Mouse (Mus musculus) fibroblast of lung, adult 2 months (primary cell): ENCODE data around the gene Syt8.
A peak's percentile ranks its signal among the peaks of the same experiment; 100 is the strongest.

Source experiments
- DNase-seq: peaks from one replicate; pipeline ENCODE4 v3.0.0-alpha.2; 2011; ENCODE audit warnings: low read depth

Gene Syt8

DNA sequence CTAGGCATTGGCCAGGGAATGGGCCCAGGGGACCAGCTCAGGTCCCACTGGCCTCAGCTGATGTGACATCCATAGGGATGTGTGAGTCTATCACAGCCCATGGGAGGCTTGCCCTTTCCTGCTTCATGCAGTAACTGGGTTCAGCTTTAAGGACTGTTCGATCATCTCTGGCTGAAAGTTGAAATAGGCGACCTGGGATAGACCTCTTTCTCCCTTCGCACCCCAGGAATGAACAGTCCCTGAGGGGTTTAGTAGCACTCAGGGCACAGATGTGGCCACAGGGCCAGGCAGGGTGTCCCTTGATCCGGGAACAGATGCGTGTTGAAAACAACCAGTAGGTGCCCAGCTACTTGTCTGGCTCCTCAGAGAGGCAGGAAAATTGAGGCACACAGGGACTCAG, 41.6 kb downstream of the Syt8 start:
- no peak for DNase-seq

- DNase-seq = peak; percentile 64
Measured at GRCm38 (mm10) chr7:142476795-142477452, 42.3 kb downstream of the Syt8 start.

DNA sequence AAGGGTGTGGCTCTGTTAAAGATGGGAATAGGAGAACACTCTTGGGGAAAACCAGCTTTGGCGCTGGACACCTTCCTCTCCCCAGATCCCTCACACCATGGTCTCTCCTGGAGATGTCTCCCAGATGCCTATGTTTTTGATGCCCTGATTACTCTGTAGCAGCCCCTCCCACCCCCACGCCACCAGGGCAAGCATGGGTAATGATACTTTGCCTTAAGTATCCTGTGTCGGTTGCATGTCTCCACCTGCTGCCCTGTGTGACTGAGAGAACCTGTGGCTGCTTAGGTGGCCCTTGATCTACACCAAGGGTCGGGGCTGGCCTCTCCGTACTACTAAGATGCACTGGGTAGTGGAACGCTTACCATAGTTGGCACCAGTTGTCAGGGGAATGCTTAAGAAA, 43.4 kb downstream of the Syt8 start:
- no peak for DNase-seq

DNA sequence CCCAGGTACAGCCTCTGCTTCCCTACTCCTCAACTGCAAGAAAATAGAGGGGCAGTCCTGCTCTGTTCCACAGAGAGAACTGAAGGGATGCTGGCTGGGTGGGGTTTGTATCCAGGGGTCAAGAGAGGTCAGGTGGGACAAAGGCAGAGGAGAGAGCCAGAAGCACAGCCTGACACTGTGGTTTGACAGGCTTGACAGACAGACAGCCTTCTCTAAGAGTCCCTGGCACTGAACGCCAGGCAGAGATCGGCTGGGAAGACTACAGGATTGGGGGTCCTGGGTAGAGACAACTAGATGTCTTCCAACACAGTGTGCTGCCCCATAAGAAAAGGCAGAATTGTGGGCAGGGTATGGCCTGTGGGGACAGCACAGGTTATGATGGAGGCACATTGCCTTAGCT, 43.9 kb downstream of the Syt8 start:
- no peak for DNase-seq

- DNase-seq = no peak
Measured at GRCm38 (mm10) chr7:142479307-142479706, 44.7 kb downstream of the Syt8 start.

GRCm38 (mm10) chr7:142479886-142480285, 45.2 kb downstream of the Syt8 start:
- DNase-seq = no peak

DNA sequence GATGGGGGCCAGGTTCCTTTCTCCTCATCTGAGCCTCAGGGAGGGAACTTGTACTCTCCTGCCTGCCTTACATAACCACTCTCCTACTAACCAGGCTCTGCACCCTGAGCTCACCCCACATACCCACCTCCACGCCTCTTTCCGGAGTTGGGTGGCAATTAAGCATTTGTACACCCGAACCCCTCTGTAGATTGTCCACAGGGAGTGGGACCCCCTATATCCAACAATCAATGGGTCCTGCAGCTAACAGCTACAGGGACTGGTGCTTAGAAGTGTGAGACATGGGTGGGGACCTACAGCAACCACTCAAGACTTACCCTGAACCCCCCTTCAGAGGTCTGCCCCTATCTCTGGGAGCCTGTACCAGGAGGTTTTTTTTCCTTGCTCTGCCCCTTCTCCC, 46.0 kb downstream of the Syt8 start:
- DNase-seq = no peak

DNA sequence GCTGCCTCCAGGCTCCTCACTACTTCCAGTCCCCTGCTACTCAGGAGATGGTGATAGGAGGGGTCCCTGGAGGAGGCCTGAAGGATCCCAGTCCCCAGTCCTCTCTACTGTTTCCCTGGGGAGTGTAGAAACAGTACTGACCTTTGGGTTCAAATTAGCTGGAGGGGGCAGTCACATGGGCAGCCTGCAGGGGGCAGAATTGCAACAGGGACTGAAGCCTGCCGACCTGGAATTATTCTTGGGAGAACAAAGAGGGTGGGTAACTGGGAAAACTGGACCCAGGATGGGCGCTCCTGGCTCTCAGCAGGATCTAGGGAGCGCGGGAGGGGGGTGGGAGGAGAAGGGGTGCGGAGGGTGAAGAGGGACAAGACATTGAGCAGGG, 46.5 kb downstream of the Syt8 start:
- DNase-seq = no peak

GRCm38 (mm10) chr7:142481568-142482255, 47.1 kb downstream of the Syt8 start:
- DNase-seq = peak; percentile 69

DNA sequence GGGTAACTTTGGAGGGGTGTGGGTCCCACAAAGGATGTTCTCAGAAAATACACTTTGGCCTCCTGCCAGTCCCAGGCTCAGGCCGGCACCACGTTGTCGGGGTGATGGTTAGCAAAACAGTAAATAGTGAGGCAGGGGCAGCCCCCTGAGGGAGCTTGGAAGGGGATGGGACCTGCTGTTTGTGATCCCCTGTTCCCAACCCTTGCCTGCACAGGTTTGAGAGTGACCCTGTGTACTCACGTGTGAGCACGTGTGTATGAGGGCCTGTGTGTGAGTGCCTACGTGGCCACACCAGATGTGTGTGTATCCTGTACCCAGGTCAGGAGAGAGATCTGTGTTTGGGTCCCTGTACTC, 47.6 kb downstream of the Syt8 start:
- DNase-seq = no peak

DNA sequence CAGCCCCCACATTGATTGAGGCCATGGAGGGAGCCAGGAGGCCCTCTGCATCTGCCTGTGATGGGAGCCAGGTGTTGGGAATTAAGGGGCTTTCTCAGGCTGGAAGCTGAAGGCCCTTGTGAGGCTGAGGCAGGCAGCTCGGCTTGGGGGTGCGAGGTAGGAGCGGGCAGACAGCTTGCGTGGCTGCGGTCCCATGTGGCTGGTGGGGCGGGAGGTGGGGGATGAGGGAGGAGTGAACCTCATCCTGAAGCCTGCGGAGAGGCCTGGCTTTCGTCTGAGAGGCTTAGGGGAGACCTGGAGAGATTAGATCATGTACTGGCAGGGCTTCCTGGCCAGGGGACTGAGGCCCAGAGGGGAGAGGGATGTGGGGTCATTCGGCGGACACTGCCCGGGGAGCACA, 48.5 kb downstream of the Syt8 start:
- no peak for DNase-seq

GRCm38 (mm10) chr7:142484780-142485179, 50.1 kb downstream of the Syt8 start:
- no peak for DNase-seq

DNA sequence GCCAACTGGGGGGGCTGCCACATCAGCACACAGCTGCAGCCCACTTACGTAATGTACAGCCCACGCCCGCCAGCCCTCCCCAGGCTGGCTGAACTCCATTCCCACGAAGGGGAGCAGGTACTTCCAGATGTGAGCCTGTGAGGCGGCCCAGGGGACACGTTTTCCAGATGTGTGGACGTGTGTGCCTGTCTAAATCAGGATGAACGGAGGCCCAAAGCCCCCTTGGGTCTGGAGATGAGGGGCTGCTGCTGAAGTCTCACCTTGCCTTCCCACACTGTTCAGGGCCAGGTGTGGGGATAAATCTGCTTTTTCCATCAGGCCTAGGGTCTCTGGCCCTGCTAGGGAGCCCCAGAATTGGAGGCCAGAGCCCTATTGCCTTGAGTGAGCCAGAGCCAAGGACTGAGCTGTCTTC, 52.1 kb downstream of the Syt8 start:
- no peak for DNase-seq

DNA sequence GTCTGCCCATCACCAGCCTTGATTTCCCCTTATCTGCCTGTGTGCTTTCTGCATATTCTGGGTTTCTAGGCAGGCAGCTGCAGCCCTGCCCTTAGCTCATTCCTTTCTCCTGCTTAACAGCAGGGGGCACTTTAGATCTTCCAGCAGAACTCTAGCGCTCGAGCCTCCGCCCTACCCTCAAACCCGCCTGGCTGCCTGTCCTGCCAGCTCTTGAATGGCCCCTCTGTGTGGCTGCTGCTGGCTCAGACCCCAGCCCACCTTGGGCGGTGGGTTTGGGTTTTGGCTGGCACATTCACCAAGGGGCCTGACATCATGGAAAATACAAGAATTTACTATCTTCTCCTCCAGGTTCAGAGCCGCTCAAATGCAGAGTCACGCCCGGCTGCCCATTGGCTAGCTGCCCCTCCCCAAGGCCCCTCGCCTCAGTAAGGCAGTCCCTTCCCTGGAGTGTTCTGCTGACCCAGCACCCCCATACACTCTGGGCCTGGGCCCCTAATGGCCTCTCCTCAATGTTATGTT, 52.8 kb downstream of the Syt8 start:
- no peak for DNase-seq

GRCm38 (mm10) chr7:142488053-142488452, 53.4 kb downstream of the Syt8 start:
- no peak for DNase-seq
